Mouse (Mus musculus): ENCODE measurements around the gene Arid5b.

The Arid5b gene

DNA sequence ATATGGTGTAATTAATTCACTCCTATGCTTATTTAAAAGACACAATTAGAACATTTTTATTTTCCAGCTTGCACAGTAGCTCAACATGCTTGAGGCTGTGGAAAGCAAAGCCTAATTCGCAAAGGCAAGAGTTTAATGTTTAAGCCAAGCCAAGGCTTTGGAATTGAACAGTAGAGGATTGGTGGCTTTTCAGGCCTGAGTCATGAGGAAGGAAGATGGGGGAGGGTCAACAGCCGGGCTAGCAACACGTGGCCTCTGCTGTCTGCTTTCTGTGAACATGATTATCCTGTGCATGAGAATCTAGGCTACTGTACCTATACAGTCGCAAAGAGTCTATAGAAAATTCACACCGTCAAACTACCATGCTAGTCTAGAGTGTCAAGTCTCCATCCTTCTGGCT lies 9.9 kb downstream of the Arid5b start:
- peak; percentile 79 to 88 for DNase-seq

DNA sequence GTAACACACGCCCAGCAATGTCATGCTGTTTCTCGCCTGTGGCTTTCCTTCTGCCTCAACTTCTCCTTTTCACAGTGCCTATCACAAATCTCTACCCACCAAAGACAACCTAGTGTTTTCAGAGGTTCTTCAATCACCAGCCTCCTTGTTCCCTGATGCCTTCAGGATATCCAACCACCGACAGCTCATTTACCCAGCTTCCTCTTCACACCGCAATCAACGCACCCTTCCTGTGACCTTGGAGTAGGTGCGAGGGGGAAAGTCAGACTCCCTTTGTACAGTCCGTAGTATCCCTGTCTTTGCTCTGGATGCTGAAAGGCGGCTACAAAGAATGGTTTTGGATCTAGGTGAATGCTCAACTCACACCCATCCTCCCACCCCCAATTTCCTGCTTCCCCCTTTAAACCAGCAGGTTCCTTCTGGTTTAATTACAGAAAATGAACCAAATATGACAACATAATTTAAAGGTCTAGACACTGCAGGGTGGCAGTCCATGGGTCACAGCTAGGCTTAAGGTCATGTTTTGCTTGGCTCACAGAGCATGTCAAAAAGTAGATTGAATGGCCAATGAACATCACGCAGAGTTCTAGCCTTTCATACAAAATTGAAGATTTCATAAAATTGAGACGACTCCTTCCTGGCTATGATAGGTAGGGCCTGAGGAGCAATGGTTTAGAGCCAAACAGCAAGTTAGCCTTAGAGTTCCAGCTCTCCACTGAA lies 14.4 kb downstream of the Arid5b start:
- peak in 1 of 2 experiments; percentile 51 for DNase-seq

GRCm38 (mm10) chr10:68263296-68263968 lies 15.1 kb downstream of the Arid5b start:
- peak; percentile 58 to 79 for DNase-seq

DNA sequence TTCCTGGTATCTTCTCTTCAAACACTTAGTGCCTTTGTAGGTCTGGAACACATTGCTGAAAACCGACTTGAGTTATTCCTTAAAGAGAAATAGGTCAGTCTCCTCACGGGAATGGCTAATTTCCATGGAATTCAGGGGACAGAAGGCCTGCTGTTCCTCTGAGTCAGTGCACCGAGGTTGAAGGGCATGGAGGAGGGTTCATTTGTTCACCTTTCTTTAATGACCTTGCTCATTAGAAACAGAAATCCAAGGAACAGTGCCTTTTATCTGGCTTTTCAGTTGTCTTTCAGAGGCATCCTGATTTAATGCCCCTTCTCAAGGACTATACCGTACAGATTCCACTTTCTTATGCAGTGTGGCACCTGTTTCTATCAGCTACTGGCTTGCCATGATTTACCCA lies 18.9 kb downstream of the Arid5b start:
- DNase-seq: peak in 1 of 2 experiments; percentile 30

DNA sequence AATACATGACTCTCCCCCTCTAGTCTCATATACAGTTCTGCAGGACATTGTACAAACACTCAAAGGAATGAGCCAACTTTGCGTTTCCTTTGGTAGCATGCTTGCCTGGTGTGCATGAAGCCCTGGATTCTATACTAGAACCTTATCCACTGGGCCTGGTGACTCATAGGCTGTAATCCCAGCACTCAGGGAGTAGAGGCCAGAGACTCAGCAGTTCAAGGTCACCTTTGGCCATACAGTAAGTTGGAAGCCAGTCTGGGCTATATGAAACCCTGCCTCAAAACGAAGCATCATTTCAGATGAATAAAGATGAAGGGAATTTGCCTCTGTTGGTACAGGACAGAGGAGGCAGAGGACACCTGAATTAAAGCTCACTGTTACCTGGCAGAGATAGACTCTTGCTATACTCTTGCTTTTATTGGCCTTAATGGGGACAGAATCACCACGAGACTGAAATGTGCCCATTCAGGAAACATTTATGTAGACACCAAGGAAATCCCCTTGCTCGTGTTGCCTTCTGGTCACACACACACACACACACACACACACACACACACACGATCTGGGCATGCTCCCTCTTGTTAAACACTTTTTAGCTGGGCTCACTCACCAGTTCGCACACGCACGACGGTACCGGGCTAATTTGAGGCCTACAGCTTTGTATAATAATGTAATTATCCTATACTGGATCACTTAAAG lies 21.0 kb downstream of the Arid5b start:
- no peak for DNase-seq

DNA sequence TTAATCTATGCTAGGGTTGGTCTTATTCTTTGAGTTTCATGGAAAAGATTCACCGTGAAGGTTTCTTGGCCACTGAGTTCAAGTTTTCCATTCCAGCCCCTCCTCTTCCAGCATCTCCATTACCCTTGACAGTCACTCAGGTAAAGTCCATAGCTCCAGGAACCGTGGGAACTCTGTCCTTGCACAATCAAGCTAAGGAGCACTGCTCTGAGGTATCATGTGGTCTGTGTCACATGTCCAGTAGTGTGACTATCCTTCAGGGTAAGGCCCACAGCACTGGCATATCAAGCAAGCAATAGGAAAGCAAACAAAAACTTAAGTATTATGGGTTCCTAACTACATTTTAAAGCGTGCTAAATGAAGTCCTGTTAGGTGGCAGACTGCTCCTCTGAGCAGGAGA lies 22.4 kb downstream of the Arid5b start:
- peak in 1 of 2 experiments; percentile 53 for DNase-seq

GRCm38 (mm10) chr10:68253452-68254117 lies 25.0 kb downstream of the Arid5b start:
- no peak for DNase-seq

- DNase-seq: no peak
These were observed 25.9 kb downstream of the Arid5b start for GRCm38 (mm10) chr10:68252650-68253049.

DNA sequence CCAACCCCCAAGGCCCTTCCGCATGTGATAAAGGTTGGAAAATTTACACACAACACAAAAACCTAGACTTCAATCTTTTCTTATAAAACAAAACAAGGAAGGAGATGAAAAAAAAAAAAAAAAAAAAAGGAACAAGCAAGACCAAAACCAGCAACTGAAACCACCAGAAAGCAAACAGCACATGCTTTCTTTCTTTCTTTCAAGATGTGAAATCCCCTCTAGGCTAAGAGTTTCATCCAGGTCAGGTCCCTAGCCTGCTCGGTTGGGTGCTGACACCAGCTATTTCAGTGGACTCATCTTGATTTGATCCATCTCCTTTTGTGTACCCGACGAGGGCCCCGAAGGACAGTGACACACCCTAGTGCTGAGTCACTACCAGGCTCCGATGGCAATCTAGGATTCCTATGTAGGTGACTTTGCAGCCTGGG lies 29.2 kb downstream of the Arid5b start:
- DNase-seq: peak in 1 of 2 experiments; percentile 44

GRCm38 (mm10) chr10:68248281-68249015 lies 30.1 kb downstream of the Arid5b start:
- DNase-seq: peak; percentile 29 to 30

DNA sequence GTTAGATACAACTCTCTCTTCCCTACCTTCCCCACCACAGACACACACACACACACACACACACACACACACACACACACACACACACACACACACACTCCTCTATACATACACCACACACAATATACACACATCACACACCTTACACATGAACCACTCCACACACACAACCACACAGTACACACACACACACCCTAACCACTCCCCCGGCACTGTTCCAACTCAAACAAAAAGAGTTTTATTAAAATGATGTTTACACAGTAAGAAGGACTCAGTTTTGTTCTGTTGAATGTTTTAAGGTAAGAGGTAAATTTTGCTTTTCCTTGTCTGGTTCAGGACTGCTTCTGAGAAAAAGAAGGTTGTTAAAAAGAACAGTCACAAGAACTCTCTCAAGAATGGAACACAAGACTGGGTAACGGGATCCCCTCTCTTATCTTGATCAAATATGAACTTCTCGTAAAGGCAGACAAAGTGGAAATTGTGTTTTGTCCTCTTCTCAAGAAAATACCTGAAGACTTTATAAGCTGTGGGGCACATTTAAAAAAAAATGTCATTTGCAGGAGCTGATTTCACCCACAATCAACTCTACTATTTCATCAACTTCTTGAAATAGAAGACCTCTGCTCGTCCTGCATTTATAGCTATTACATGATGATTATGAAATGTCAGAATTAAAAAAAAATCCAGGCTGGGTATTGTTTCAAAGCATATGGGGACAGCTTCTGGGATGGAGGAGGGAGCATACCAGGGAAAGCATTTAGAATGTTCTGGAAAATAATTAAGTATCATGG lies 30.9 kb downstream of the Arid5b start:
- DNase-seq: no peak

DNA sequence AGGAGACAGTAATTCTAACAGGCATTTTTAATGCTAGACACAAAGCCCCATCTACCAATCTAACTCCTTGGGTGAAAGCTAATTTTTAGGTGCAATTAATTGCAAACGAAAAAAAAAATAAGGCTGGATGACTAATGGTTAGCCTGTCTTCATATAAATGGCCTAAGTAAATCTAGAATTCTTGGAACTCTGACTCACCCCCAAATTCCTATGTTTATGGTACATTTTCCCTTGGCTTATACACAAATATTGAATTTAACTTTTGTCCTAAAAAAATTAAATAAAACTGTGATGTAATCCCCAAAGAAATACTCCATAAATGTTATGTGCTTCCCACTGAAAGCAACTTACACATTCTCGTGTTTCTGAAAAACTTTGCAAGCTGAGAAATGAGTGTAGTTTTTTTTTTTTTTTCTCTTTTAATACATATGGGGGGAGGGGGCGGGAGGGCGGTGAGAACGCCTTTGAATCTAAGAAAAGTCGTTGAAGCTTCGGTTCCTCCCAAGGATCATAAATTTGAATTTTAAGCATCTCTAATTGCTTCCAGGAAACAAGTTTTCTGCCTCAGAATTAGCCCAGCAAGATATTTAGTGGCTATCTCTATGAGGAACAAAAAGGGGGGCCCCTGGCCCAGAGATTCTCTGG lies 31.8 kb downstream of the Arid5b start:
- DNase-seq: no peak

DNA sequence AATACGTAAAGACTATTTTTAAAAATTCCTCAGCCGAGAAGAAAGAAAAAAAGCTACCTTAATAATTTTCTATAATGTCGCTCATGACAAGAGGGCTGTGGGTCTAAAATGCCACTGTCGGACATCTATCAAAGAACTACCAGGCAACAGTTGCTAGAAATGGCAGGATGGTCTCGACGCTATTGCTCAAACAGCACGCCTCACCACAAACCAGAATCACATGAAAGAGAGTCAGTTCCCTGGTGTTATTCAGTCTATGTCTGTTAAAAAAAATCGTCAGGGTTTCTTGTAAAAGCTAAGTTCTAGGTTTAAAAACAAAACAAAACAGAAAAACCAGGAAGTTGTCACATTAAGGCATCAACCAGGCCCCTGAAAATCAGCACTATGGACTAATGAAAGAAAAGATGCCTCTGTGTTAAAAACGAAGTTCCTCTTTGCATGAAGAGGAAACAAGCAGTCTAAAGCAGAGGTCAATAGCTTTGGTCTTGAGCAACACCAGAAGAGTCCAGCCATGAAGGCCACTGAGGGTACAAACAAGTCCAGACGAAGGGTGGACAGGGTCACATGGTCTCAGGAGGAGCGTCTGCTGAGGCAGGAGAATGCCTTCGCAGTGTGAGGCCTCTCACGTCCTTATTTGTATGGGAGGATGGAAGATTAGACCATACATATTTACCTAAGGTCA lies 37.6 kb downstream of the Arid5b start:
- no peak for DNase-seq

GRCm38 (mm10) chr10:68240094-68240803 lies 38.3 kb downstream of the Arid5b start:
- DNase-seq: no peak

DNA sequence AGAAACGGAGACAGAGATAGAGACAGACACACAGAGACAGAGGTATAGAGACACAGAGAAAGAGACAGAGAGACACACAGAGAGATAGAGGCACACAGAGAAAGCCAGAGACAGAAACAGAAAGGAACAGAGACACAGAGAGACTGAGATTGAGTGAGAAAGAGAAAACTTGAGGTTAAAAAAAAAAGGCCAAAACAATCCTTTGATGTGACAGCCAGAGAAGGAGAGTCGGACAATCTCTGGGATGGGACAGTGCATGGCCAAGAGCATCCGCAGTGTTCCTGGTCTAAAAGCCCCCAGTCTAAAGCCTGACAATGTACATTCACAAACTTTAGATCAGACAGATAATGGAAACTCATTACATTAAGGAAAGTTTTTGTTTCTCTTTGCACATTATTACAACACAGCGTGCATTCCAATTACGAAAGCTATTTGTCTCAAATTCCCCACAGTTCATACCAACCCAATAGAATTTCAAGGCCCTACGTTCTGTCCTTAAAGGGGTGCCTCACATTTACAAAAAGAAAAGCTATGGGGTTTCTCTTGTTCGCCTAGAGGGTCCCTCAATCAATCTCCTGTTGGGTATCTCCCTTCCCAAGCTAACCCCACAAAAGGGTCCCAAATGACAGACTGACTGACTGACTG lies 39.0 kb downstream of the Arid5b start:
- DNase-seq: no peak

GRCm38 (mm10) chr10:68238707-68239425 lies 39.7 kb downstream of the Arid5b start:
- DNase-seq: peak; percentile 41 to 46

GRCm38 (mm10) chr10:68238182-68238581 lies 40.4 kb downstream of the Arid5b start:
- DNase-seq: no peak

DNA sequence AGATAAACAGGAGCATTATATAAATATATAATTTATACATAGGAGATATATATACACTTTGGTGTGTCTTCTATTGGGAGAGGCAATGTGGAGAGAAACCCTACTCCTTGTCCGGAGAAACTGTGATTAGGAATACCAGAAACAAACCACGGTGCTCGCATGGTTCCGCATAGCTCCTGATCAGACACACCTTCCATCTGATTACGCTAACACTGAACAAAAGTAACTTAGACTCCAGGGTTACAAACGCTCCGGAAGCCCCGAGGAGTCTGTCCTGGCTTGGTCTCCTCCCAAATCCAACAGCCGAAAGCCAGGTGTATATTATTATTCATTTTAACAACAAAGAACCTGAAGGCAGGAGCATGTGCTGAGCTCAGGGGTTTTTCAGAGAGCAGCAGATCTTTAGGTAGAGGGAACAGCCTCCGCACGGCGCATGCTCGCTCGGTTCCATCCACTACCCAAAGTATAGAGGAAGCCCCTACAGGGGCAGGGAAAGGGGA lies 41.5 kb downstream of the Arid5b start:
- DNase-seq: no peak
